Mouse (Mus musculus): ENCODE results near the gene Tpst2. TPM values are rescaled to one million over a fixed set of nuclear protein-coding genes. Genes with fewer than 3 reads are reported as not detected.

The Tpst2 gene
- polyA plus RNA-seq, 1 experiment: 37.6 TPM

DNA sequence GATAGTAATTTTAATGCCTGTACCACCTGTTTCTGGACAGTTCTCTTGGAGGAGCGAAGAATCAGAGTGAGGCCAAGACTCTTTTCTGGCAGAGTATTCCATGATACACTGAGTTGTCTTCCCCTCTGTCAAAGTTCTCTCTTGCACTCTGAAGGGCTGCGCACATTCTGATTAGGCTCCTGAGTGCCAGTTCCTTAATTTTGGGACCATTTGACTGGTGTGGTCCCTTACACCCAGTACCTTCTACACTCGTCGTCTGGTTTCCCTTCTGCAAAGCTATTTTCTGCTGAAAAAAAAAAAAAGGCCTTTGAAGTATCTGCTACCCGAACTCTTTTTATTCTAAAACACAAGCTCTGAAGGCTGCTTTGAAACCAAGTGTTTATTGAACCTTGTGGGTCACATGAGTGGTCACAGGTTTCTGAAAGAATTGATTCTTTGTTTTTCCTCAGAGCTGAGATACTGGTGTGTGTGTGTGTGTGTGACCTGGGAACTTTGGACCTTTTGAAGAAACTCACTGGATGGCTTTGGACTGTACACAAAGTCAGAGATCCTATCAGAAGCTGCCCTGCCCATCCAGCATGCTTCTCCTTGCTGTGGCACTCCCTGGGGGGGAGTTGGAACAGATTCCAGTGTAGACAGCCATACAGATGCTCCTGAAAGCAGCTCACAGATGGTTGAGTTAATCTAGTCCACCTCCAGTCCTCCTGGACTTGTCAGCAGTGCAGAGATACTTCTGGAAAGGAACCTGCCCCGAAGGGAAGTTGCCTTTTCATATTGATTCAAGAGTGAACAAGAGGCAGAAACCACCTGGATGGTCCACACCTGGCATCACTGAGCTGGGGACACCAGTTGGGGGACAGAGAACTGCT is 67.8 kb downstream of the Tpst2 start:
- Histone ChIP-seq H3K36me3 (ENCODE audit: control insufficient read depth, insufficient read depth, low read length) (no peaks in the 10 kb centered on the region), H3K4me3 (ENCODE audit: insufficient read depth, low read depth, low read length) (no peak overlapping the region), H3K4me1 (ENCODE audit: control insufficient read depth, insufficient read depth, low read length) (peaks cover 12% of the 10 kb centered on the region; the same call in 1 of the 2 replicates), H3K27ac (ENCODE audit: insufficient read depth, low read depth, low read length) (no peak overlapping the region), H3K27me3 (replicated peaks; ENCODE audit: control insufficient read depth, insufficient read depth, low read length) (no peaks in the 10 kb centered on the region)
- peak; percentile 62 for DNase-seq
- TF ChIP-seq CTCF (conservative IDR thresholded peaks at IDR 0.05; ENCODE audit: insufficient read depth, insufficient read length, low read depth, low read length) (no peak), POLR2A (IDR thresholded peaks at IDR 0.05; ENCODE audit: low read depth, low read length) (no peak)
- WGBS: 68% methylated on average over 6 of the region's 6 CpGs

DNA sequence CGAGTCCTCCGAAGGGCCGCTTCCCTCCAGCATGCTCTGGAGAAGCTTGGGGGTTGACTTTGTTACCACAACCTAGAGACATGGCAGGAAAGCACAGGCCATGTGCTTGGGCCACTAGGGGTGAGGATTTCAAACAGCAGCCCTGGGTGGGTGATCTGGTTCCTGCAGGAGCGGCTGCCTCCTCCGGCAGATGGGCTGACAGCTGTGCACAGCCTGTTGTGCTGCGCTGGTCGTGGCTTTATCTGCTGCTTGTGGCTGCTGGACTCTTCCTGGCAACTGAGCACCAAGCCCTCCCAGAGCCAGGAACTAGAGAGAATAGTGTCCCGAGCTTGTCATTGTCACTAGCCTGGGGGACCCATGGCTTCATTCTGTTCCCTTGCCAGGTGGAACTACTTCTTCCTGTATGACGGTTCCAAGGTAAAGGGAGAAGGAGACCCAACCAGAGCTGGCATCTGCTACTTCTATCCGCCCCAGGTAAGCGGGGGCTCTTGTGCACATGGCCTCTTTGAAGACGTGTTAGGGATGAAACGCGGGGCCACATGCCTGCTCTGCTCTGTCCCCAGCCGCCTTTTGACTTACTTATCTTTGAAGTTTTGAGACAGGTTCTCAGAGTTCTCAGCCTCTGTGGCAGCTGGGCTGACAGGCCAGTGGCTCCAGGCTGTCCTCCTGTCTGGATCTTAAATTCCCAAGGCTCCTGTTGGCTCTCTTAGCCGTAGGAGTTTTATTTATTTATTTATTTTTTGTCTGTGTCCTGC is 69.9 kb downstream of the Tpst2 start:
- DNase-seq: no peak
- 84% methylated on average over 16 of the region's 16 CpGs for WGBS
- Histone ChIP-seq H3K27ac (ENCODE audit: insufficient read depth, low read depth, low read length) (no peak overlapping the region), H3K27me3 (replicated peaks; ENCODE audit: control insufficient read depth, insufficient read depth, low read length) (no peaks in the 10 kb centered on the region), H3K36me3 (ENCODE audit: control insufficient read depth, insufficient read depth, low read length) (no peaks in the 10 kb centered on the region), H3K4me3 (ENCODE audit: insufficient read depth, low read depth, low read length) (no peak overlapping the region), H3K4me1 (ENCODE audit: control insufficient read depth, insufficient read depth, low read length) (peaks cover 12% of the 10 kb centered on the region; the same call in 1 of the 2 replicates)
- TF ChIP-seq POLR2A (IDR thresholded peaks at IDR 0.05; ENCODE audit: low read depth, low read length) (no peak), CTCF (conservative IDR thresholded peaks at IDR 0.05; ENCODE audit: insufficient read depth, insufficient read length, low read depth, low read length) (no peak)

DNA sequence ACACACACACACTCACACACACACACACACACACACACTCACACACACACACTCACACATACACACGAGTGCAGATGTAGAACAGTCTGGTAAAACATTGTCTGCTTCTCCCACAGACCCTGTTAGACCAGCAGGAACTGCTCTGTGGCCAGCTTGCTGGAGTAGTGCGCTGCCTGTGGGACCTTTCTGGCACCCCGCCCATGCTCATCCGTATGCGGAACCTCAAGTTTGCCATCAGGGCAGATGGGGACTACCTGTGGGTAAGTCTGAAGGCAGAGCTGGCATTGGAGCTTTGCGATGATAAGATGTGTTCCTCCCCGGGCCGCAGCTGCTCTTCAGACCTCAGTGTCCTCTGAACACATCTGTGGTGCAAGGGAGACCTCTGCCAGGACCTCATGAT is 72.7 kb downstream of the Tpst2 start:
- 83% methylated on average over 8 of the region's 8 CpGs for WGBS
- no peaks in the 10 kb centered on the region for H3K27me3 ChIP-seq (replicated peaks; ENCODE audit: control insufficient read depth, insufficient read depth, low read length)
- TF ChIP-seq POLR2A (IDR thresholded peaks at IDR 0.05; ENCODE audit: low read depth, low read length) (no peak), CTCF (conservative IDR thresholded peaks at IDR 0.05; ENCODE audit: insufficient read depth, insufficient read length, low read depth, low read length) (no peak)
- H3K4me3 ChIP-seq (ENCODE audit: insufficient read depth, low read depth, low read length): no peak overlapping the region
- DNase-seq: no peak
- 0 out of 2 replicates have a peak, but pooled peaks cover 3% of the 10 kb centered on the region for H3K4me1 ChIP-seq (ENCODE audit: control insufficient read depth, insufficient read depth, low read length)
- H3K36me3 ChIP-seq (ENCODE audit: control insufficient read depth, insufficient read depth, low read length): no peaks in the 10 kb centered on the region; the same call in 1 of the 2 replicates
- H3K27ac ChIP-seq (ENCODE audit: insufficient read depth, low read depth, low read length): no peak overlapping the region

DNA sequence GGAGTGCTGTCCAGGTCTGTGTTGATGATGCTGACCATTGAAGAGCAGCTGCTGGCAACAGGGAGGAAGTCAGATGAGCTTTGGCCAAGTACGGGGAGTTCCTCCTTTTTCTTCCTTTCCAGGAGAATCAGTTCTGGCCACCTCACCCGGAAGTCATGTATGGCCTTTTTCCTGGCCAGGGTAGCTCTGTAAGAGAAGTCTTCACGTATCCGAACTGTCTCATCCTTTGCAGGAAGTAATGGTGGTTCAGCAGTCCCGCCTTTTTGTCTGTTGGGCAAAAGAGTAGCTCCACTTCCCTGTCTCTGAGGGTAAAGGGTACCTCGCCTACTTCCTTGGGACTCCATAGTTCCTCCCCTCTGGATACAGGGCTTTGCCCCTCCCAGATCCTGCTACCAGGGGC is 79.0 kb downstream of the Tpst2 start:
- Histone ChIP-seq H3K27me3 (replicated peaks; ENCODE audit: control insufficient read depth, insufficient read depth, low read length) (no peaks in the 10 kb centered on the region), H3K36me3 (ENCODE audit: control insufficient read depth, insufficient read depth, low read length) (no peaks in the 10 kb centered on the region; the same call in 1 of the 2 replicates), H3K27ac (ENCODE audit: insufficient read depth, low read depth, low read length) (no peak overlapping the region), H3K4me1 (ENCODE audit: control insufficient read depth, insufficient read depth, low read length) (no peaks in the 10 kb centered on the region), H3K4me3 (ENCODE audit: insufficient read depth, low read depth, low read length) (no peak overlapping the region)
- no peak for TF ChIP-seq POLR2A (IDR thresholded peaks at IDR 0.05; ENCODE audit: low read depth, low read length)
- no peak for TF ChIP-seq CTCF (conservative IDR thresholded peaks at IDR 0.05; ENCODE audit: insufficient read depth, insufficient read length, low read depth, low read length)
- WGBS: 72% methylated on average over 6 of the region's 6 CpGs
- DNase-seq: peak; percentile 19

DNA sequence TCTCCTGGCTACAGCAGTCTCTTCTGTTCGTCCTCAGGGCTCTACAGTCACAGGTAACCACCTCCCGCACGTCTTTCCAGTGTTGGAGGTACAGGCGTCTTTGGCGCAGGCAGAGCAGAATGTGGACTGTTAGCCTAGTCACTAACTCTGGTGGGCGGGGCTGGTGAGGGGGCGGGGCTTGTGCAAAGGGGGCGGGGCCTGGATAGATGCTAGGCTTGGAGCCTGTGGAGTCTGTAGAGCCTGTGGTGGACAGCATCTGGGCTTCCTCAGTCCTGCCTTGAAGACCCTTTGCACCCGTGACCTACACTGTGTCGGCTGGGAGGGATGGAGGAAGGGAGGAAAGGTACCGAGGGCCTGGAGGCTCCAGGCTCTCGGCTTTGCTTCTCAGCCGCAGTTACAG is 79.4 kb downstream of the Tpst2 start, which contains the start of gene Gm6583:
Gene Gm6583, minus strand, starts transcription at position 124 of the 400 bp plus-strand sequence.
- no peak within 1 kb of the TSS for H3K27ac ChIP-seq (ENCODE audit: insufficient read depth, low read depth, low read length)
- no peak for DNase-seq
- no peaks in the 10 kb centered on the region for H3K4me1 ChIP-seq (ENCODE audit: control insufficient read depth, insufficient read depth, low read length)
- H3K36me3 ChIP-seq (ENCODE audit: control insufficient read depth, insufficient read depth, low read length): no peaks in the 10 kb centered on the region; the same call in 1 of the 2 replicates
- TF ChIP-seq POLR2A (IDR thresholded peaks at IDR 0.05; ENCODE audit: low read depth, low read length) (no peak), CTCF (conservative IDR thresholded peaks at IDR 0.05; ENCODE audit: insufficient read depth, insufficient read length, low read depth, low read length) (no peak)
- H3K4me3 ChIP-seq (ENCODE audit: insufficient read depth, low read depth, low read length): no peak within 1 kb of the TSS
- H3K27me3 ChIP-seq (replicated peaks; ENCODE audit: control insufficient read depth, insufficient read depth, low read length): no peaks in the 10 kb centered on the region
- 62% methylated on average over 13 of the region's 13 CpGs for WGBS

DNA sequence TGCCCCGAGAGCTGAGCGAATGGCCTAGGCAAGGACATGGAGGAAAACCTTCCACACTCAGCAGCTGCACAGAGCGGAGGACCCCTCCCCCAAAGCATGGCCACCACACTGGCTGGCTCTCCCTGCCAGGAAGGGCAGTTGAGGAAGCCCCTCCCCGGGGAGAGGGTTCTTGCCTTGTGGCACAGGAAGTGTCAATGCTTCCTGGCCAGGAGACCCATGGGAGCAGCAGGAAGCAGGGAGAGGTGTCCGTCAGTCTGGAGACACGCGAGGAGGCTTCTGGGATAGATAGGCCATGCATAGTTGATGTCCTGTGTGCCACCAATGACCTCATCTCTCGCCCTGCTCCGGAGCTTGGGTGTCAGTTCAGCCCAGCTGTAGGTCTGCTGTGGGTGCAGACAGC is 79.8 kb downstream of the Tpst2 start:
- 85% methylated on average over 9 of the region's 9 CpGs for WGBS
- peak; percentile 53 for DNase-seq
- Histone ChIP-seq H3K27ac (ENCODE audit: insufficient read depth, low read depth, low read length) (no peak overlapping the region), H3K4me3 (ENCODE audit: insufficient read depth, low read depth, low read length) (no peak overlapping the region), H3K4me1 (ENCODE audit: control insufficient read depth, insufficient read depth, low read length) (no peaks in the 10 kb centered on the region), H3K27me3 (replicated peaks; ENCODE audit: control insufficient read depth, insufficient read depth, low read length) (no peaks in the 10 kb centered on the region), H3K36me3 (ENCODE audit: control insufficient read depth, insufficient read depth, low read length) (no peaks in the 10 kb centered on the region; the same call in 1 of the 2 replicates)
- TF ChIP-seq POLR2A (IDR thresholded peaks at IDR 0.05; ENCODE audit: low read depth, low read length) (no peak), CTCF (conservative IDR thresholded peaks at IDR 0.05; ENCODE audit: insufficient read depth, insufficient read length, low read depth, low read length) (no peak)

DNA sequence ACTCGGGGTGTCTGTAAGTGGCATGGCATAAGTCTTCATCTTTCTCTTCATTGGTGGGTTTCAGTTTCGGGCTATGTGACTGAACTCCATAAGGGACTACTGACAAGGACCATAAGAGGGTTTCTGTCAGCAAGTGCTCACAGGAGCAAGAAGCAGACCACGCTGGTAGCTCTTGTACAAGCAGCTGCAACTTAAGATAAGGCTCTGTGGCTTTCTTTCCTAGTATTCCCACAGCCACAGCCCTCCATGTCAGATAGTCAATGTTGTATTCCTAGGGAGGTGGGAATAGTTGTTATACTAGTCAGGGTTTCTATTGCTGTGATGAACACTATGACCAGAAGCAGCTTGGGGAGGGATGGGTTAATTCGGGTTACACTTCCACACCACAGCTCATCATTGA is 83.0 kb downstream of the Tpst2 start:
- no peak for DNase-seq
- H3K27ac ChIP-seq (ENCODE audit: insufficient read depth, low read depth, low read length): no peak overlapping the region
- no peak overlapping the region for H3K4me3 ChIP-seq (ENCODE audit: insufficient read depth, low read depth, low read length)
- no peaks in the 10 kb centered on the region for H3K27me3 ChIP-seq (replicated peaks; ENCODE audit: control insufficient read depth, insufficient read depth, low read length)
- H3K36me3 ChIP-seq (ENCODE audit: control insufficient read depth, insufficient read depth, low read length): no peaks in the 10 kb centered on the region
- H3K4me1 ChIP-seq (ENCODE audit: control insufficient read depth, insufficient read depth, low read length): no peaks in the 10 kb centered on the region
- TF ChIP-seq POLR2A (IDR thresholded peaks at IDR 0.05; ENCODE audit: low read depth, low read length) (no peak), CTCF (conservative IDR thresholded peaks at IDR 0.05; ENCODE audit: insufficient read depth, insufficient read length, low read depth, low read length) (no peak)
- 92% methylated on average over 4 of the region's 4 CpGs for WGBS

All from kidney, adult 2 months (tissue).